Mouse (Mus musculus) cerebellum, adult 2 months (tissue): Measurements from ENCODE around the gene Ggcx. TPM values are rescaled to one million over a fixed set of nuclear protein-coding genes. Genes with fewer than 3 reads are reported as not detected.
"Not testable (repeated sequence)": the region's sequence is repeated elsewhere in the genome, so short reads cannot be mapped to it uniquely, and the experiment has no call there.

Source experiments
- DNase-seq, 2 experiments: peaks; one replicate each; pipeline ENCODE4 v3.0.0; 2021
- H3K27ac ChIP-seq: fragments of 200-500 bp; 2 replicates; pipeline ENCODE4 v1.5.1; 2012; ENCODE audit warnings: low read length, control low read depth, inconsistent platforms; ENCODE audit not compliant: insufficient read depth
- H3K27me3 ChIP-seq: fragments of 200-500 bp; 2 replicates; pipeline ENCODE4 v1.6.1; 2012; ENCODE audit warnings: inconsistent platforms, mild to moderate bottlenecking, low read length, moderate library complexity; ENCODE audit not compliant: control insufficient read depth, insufficient read depth
- H3K4me1 ChIP-seq: fragments of 200-500 bp; 2 replicates; pipeline ENCODE4 v1.6.1; 2011; ENCODE audit warnings: low read length; ENCODE audit not compliant: control insufficient read depth, insufficient read depth
- H3K4me3 ChIP-seq: fragments of 200-500 bp; replicated peaks from 2 replicates; pipeline ENCODE3; 2011; ENCODE audit warnings: mild to moderate bottlenecking, low read depth, low read length, control low read depth; ENCODE audit not compliant: insufficient read depth
- CTCF ChIP-seq: fragments of 200-500 bp; IDR thresholded peaks from 2 replicates; pipeline ENCODE4 v1.5.1; 2011; ENCODE audit warnings: low read depth, mild to moderate bottlenecking, control low read depth, low read length, moderate library complexity, borderline replicate concordance; ENCODE audit not compliant: insufficient read depth
- POLR2A ChIP-seq: fragments of 200-500 bp; IDR thresholded peaks from 2 replicates; pipeline ENCODE4 v1.6.1; 2011; ENCODE audit warnings: low read length, control low read depth, borderline replicate concordance; ENCODE audit not compliant: insufficient read depth
- WGBS: fragments of 180-500 bp; shearing (Covaris S2); methylation state at CpG from one replicate; pipeline ENCODE4 v1.1.7; 2018; 5-methylcytosine and 5-hydroxymethylcytosine counted together
- polyA plus RNA-seq: library from polyadenylated mRNA; depleted of rRNA; stranded (reverse); fragments of >200 nt; gene quantifications from 2 replicates; pipeline ENCODE4 v1.2.3, GENCODE M21; 2012

Gene Ggcx
- polyA plus RNA-seq, 1 experiment: 23.5 TPM

GRCm38 (mm10) chr6:72438862-72439354 is 24.8 kb downstream of the Ggcx start:
- Histone ChIP-seq H3K27me3 (no peaks in the 10 kb centered on the region), H3K4me3 (peak overlapping the region; percentile 72), H3K4me1 (no peaks in the 10 kb centered on the region; the same call in 1 of the 2 replicates), H3K27ac (peak overlapping the region; percentile 93)
- TF ChIP-seq POLR2A (0 out of 2 replicates have a peak, but pooled peaks have one; percentile 40), CTCF (no peak)
- under 1% methylated on average over 57 of the region's 57 CpGs for WGBS
- DNase-seq: peak; percentile 90 to 91

GRCm38 (mm10) chr6:72439355-72440185 is 25.5 kb downstream of the Ggcx start, which contains the start of gene Mat2a:
Mat2a (minus strand) TSS chr6:72439558.
- H3K27ac ChIP-seq: peak within 1 kb of the TSS; percentile 95
- TF ChIP-seq POLR2A: peak; percentile 93
- TF ChIP-seq CTCF: peak; percentile 62; the same call in 1 of the 2 replicates
- H3K4me3 ChIP-seq: peak within 1 kb of the TSS; percentile 72
- under 1% methylated on average over 77 of the region's 77 CpGs for WGBS
- no peaks in the 10 kb centered on the region; the same call in 1 of the 2 replicates for H3K4me1 ChIP-seq
- DNase-seq: peak; percentile 92 to 97
- no peaks in the 10 kb centered on the region for H3K27me3 ChIP-seq

GRCm38 (mm10) chr6:72440186-72440990 is 26.3 kb downstream of the Ggcx start:
- peak overlapping the region; percentile 64 for H3K4me3 ChIP-seq
- DNase-seq: peak; percentile 48 to 53
- H3K4me1 ChIP-seq: no peaks in the 10 kb centered on the region; the same call in 1 of the 2 replicates
- 4% methylated on average over 17 of the region's 17 CpGs for WGBS
- H3K27me3 ChIP-seq: no peaks in the 10 kb centered on the region
- peak overlapping the region; percentile 95 for H3K27ac ChIP-seq
- TF ChIP-seq CTCF (no peak), POLR2A (no peak)

DNA sequence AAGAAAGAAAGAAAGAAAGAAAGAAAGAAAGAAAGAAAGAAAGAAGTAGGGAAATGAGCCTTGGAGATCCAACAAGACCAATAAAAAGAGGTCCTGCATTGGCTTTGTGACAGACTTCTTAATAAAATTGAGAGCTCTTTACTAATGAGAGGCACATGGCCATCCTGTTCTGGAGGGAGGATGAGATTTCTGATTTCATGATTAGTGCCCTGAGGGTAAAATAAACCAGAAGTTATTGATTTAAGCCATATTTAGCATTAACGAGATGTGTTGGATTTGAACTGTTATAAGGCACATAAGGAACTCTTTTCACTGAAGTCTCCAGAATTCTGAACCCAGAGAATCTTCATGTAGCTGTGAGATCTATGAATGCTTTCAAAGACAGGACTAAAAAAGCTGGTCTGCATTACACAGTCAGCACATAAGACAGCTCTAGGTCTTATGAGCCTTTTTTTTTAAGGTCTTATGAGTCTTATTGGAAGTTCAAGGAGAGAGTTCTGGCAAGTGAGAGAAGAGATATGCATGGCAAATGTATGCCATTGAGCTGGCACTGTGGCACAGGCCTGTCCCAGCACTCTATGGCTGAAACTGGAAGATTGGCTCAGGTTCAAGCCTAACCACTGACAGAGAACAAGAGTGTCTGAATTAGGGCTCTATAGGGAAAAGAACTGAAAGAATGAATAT is 29.0 kb downstream of the Ggcx start:
- H3K4me1 ChIP-seq: no peaks in the 10 kb centered on the region; the same call in 1 of the 2 replicates
- WGBS: 91% methylated on average over 1 of the region's 1 CpGs

DNA sequence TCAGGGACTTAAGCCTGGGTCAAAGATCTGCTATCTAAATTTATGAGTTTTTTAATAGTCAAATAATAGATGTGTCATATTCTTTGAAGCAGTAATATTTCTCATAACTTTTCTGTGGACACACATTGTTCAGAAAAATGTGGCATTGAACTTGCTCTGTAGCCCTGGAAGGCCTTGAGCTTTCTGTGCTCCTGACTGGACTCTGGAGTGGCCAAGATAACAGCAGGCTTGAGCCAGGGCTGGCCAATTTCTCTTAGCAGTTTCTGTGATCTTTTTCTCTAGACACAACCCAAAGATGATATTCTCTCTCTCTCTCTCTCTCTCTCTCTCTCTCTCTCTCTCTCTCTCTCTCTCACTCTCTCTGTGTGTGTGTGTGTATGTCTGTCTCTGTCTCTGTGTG is 30.9 kb downstream of the Ggcx start:
- no peaks in the 10 kb centered on the region; the same call in 1 of the 2 replicates for H3K4me1 ChIP-seq
- no peak overlapping the region for H3K27ac ChIP-seq
- no peak for TF ChIP-seq CTCF
- TF ChIP-seq POLR2A: no peak
- no peaks in the 10 kb centered on the region for H3K27me3 ChIP-seq
- DNase-seq: no peak
- no peak overlapping the region for H3K4me3 ChIP-seq

More for the DNA sequence above, 29.0 kb downstream of the Ggcx start:
- no peaks in the 10 kb centered on the region for H3K27me3 ChIP-seq
- H3K27ac ChIP-seq: no peak overlapping the region
- TF ChIP-seq CTCF (no peak), POLR2A (no peak)
- no peak overlapping the region for H3K4me3 ChIP-seq
- no peak for DNase-seq

GRCm38 (mm10) chr6:72447487-72447886 is 33.4 kb downstream of the Ggcx start:
- TF ChIP-seq POLR2A: no peak
- TF ChIP-seq CTCF: no peak
- H3K27me3 ChIP-seq: no peaks in the 10 kb centered on the region
- no peaks in the 10 kb centered on the region for H3K4me1 ChIP-seq
- no peak overlapping the region for H3K27ac ChIP-seq
- no peak for DNase-seq
- H3K4me3 ChIP-seq: no peak overlapping the region
- WGBS: 91% methylated on average over 2 of the region's 2 CpGs

DNA sequence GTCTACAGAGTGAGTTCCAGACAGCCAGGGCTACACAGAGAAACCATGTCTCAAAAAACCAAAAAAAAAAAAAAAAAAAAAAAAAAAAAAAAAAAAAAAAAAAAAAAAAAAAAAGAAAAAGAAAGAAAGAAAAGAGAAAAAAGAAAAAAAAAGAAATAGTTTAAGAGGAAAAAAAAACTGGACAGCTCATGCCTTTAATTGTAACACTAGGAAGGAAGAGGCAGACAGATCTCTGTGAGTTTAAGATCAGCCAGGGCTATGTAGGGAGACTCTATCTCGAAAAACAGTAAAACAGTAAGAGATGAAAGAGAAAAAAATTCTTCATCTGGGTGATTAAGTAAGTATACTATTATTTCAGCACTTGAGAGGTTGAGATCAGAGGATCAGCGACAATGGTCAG is 37.7 kb downstream of the Ggcx start:
- not testable (repeated sequence) for H3K27me3 ChIP-seq, DNase-seq, H3K4me3 ChIP-seq, H3K4me1 ChIP-seq, H3K27ac ChIP-seq
- 93% methylated on average over 2 of the region's 2 CpGs for WGBS

GRCm38 (mm10) chr6:72452329-72452728 is 38.2 kb downstream of the Ggcx start:
- Histone ChIP-seq H3K4me1 (no peaks in the 10 kb centered on the region), H3K27ac (no peak overlapping the region), H3K4me3 (no peak overlapping the region), H3K27me3 (no peaks in the 10 kb centered on the region)
- DNase-seq: no peak
- WGBS: 92% methylated on average over 2 of the region's 2 CpGs
- TF ChIP-seq CTCF (no peak), POLR2A (no peak)
